Mouse (Mus musculus): ENCODE measurements around the gene Acvr2a.
A peak's percentile ranks its signal among the peaks of the same experiment; 100 is the strongest.
"Not testable (repeated sequence)": the region's sequence is repeated elsewhere in the genome, so short reads cannot be mapped to it uniquely, and the experiment has no call there.

The Acvr2a gene

DNA sequence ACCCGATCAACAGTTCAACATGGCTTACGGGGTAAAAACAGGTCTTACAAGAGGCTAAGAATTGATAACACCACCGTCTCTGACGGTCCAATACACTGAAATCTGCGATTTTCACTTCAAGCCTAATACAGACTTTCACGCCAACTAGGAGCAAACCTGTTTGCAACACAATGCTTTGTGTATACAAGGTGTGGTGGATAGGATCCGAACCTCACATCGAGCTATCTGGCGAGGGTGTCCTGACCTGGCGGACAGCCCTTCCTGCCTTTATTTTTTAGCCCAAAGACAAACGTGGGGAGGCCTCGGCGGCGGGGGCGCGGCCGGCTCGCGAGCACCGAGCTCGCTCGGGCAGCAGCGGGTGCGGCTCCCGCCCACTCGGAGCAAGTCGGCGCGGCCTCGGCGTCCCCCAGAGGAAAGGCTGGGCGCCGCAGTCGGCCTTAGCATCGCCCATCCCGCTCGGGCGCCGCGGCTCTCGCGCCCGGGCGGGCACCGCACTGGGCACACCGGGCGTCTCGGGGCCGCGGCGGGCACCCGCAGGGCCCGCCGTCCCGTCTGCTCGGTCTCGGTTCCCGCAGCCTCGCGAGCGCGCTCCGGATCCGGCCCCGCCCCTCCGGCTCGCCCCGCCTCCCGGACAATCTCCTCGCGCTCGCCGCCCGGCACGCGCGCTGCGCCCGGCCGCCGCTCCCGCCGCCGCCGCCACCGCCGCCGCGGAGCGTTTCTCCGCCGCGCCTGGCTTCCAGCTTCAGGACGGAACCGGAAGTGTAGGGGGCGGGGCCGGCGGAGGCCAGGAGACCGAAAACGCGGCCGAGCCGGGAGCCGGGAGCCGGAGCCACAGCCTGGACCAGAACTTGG, at the start of gene Acvr2a:
Gene Acvr2a (plus strand): TSS at position 739 of the 852 bp plus-strand sequence.
- peak; percentile 80 for DNase-seq (ENCODE audit: low read depth)

DNA sequence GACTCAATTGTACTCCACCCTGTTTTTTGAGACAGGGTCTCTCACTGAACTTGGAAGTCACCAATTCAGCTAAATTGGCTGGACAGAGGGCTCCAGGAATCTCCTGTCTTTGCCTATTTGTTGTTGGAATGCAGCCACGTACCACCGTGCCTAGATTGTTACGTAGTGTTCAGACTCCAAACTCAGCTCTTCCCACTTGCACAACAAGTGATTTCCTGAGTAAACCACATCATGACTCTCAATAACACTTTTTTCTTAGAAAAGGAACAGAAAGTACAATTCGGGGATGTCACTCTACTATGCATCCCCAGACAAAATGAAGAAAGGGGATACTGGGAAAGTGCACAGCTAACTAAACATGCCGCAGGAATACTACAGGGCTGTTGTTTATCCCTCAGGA, 47.4 kb upstream of the Acvr2a start:
- DNase-seq (ENCODE audit: low read depth) = peak; percentile 47

DNA sequence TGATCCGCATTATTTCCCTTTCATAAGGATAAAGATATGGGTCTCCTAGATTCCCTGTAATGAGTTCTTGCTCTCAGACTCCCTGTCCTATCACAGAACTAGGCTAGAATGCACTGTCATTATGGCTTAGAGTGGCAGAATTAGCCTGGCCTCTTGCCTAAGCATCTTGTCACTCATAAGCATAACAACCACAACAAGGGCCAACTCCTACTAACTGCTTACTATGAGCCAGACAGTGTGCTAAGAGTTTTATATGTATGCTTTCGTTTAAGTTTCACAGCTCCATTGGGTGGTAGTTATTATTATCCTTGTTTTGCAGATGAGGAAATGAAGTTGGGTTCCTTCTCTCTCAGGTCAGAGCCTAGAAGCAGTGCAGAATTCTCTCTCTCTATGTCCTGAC, 46.1 kb upstream of the Acvr2a start:
- peak; percentile 15 for DNase-seq (ENCODE audit: low read depth)

DNA sequence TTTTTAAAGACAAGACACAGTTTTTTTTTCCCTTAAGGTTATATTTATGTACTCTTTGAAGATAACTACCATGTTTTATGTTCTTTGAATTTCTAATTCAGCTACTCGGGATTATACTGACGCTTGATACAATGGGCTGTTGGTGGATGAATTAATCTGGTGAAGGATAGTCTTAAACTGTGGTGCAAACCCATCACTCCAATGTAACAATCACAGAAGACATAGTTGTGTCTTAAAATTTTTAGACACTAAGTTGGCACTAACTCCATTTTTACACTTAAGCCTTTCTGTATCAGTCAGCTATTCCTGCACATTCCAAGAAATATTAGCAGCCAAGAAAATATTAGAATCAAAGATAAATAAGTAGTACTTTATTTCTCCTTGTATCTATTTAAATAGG, 45.7 kb upstream of the Acvr2a start:
- no peak for DNase-seq (ENCODE audit: low read depth)

DNA sequence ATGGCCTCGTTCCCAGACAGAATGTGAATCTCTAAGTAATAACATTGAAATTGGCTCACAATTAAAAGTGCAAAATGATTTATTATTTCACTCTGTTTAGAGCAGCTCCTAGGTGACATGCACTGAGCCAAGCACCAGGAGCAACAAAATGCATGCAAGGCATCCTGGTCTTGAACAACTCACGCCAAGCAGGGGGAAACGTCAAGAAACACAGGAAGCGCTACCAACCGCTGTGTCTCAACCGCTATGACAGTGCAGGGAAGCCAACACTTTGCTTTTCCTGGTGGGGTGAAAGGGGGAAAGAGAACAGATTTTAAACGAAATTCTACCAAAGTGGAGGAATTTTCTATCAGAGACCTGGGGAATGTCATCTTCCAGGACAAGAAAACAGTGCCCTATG, 43.8 kb upstream of the Acvr2a start:
- DNase-seq (ENCODE audit: low read depth) = peak; percentile 5

DNA sequence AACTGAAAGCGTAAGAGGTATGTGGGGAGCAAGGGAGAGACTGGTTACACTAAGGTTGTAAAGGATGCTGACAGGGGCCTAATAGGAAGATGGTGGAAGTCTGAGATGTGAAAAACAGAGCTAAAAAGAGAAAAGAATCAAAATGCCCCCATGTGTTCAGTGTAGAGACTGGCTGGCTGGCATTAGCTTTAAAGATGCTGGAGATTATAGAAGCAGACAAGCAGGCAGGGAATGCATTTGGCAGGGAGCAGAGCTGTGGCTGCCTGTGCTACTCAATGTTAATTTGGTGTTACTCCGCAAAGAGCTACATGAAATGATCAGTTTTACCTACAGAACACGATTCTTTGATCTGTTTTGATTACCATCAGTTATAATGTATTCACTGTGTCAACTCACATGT, 43.3 kb upstream of the Acvr2a start:
- no peak for DNase-seq (ENCODE audit: low read depth)

DNA sequence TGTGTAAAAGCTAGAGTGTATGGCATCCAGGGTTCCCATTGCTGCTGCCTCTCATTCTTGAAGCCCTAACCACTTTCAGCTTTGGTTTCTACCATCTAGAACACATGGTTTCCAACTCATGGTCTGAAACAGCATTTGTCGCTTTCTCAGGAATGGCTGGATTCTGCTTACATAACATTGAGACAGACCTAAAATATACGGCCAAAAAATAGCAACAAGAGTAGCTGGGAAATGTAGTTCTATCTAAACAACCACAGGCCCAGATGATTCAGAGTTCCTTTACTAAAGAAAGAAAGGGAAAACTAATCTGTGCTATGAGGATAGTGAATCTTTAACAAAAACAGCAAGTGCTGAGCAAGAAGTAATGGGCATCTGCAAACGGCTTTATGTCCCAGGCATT, 38.6 kb upstream of the Acvr2a start:
- no peak for DNase-seq (ENCODE audit: low read depth)

DNA sequence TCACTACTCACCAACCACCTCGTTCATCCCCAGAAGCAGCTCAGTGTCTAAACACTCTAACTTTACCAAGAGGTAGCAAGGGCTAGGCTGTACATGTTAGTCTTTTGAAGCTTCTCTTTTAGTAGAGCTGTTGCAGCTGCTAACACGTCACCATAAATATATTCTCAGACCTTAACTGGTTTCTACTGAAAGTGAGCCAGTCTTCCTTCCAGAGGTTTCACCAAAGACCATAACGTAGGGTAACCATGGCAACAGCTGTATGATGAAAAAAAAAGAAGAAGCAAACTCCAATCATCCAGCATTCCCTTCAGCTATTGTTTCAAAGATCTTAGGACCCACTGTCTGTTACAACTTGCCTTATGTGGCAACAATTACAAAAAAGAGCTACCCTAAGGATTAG, 25.0 kb upstream of the Acvr2a start:
- DNase-seq (ENCODE audit: low read depth) = no peak

DNA sequence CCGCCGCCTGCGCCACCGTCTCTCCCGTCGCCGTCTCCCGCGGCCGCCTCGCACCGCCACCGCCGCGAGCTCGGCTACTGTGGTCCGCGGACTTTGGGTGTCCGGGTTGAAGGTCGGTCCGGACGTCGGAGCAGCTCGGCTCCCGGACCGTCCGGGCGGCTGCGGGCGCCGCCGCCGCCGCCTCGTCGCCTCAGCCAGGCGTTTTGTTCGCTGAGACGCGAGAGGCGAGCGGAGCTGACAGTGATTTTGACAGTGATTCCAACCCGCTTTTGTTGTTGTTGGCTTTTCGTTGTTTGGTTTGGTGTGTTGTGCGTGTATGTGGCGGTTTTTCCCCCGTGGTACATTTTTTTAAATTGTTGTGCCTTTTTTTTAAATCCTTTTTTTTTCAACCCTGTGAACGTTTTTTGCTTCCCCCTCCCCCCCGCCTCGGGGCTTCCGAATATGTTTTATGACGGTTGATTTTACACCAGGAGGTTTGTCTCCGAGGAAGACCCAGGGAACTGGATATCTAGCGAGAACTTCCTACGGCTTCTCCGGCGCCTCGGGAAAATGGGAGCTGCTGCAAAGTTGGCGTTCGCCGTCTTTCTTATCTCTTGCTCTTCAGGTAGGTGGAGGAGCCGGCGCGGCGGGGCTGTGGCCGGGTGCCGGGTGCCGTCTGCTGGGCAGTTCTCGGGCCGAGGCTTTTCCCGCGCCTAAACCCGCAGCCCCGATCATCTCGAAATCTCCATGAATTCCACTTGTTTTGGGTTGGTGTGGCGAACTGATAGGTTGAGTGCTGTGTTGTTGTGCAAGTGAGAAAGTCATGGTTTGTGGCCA, 522 bp downstream of the Acvr2a start:
- DNase-seq (ENCODE audit: low read depth) = peak; percentile 70

DNA sequence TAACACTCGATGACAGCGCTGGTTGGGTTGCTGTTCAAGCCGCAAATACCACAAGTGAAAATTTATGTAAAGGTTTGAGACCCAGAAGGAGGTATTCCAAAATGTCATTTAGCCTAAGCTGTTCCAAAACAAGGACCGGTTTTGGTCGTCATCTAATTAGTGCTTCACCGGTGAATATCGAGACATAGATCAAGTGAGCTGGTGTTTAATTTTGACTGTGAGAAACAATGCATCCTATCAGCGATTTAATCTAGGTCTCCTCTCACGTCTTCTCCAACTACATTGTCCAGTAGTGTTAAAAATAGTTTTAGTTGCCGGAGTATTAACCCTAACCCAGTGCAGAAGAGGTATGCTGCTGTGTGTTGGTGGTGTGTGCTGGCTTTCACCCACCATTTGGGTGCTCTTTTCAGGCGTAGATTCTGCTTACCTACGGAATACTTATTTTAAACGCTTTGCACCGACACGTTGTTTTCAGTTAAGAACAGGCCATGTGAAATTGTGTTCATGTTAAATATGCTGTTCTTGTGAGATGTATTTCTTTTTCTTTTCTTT, 1.2 kb downstream of the Acvr2a start:
- no peak for DNase-seq (ENCODE audit: low read depth)

DNA sequence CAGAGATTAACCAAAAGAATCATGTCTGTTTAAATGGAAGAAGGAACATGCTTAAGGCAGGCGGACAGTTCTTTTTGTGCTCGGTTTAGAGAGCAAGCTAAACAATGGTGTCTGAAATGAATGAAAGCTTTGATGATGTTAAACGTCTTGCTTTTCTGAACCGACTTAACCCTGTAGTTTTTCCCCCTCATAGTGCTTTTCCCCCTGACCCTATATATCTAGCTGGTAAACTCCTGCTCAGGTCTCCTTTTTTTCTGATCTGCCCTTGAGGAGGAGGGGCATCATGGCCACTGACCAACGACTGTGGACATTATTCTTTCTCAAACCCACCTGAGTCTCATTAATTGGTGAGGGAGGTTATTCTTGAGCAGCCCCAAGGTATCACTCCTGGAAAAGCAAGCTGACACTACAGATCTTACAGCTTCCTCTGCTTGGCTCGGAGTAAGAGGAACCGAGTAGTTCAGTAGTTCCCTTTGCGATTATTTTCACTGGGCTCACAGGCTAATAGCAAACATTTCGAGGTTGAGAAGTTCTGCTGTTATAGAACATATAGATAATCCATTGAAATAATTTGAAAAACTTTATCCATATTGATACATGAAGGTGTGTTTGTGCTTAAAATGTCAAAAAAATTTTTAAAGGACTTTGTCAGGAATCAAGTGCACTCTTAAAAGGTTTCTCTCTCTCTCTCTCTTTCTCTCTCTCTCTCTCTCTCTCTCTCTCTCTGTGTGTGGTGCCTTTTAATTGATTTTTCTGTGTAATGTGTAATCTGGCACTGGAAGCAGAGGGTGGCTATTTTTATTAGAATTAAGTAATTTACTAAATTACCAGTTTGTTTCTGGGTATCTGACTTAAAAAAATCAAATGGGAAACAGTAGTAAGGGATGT, 2.5 kb downstream of the Acvr2a start:
- DNase-seq (ENCODE audit: low read depth) = peak; percentile 60

DNA sequence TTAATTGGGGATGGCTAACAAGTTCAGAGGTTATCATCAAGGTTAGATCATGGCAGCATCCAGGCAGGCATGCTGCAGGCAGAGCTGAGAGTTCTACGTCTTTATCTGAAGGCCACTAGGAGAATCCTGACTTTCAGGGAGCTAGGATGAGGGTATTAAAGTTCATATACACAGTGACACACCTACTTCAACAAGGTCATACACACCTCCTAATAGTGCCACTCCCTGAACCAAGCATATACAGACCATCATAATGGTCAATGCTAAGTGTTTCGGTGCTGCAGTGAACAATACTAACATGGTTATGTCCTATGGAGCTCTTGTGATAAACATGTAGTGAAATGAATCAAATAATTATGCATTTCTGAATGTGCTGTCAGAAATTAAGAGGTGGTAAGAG, 12.0 kb downstream of the Acvr2a start:
- DNase-seq (ENCODE audit: low read depth) = no peak

DNA sequence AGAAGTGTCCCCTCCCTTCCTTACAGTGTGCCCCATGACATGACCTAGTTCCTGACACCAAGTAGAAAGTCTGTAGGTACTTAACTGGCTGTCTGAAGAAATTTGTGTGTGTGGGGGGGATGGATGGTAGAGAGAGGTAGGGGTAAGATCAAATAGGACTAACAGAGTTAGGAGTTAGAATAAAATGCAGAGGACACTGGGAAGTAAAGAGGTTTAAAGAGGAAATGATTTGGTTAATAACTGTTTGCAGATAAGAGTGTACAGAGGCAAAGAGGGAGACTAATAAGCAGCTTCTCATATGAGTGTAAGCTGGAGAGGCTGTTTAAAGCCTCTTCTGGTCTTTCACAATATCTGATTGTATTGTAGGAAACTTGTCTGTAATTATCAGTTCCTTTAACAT, 12.5 kb downstream of the Acvr2a start:
- DNase-seq (ENCODE audit: low read depth) = peak; percentile 64

DNA sequence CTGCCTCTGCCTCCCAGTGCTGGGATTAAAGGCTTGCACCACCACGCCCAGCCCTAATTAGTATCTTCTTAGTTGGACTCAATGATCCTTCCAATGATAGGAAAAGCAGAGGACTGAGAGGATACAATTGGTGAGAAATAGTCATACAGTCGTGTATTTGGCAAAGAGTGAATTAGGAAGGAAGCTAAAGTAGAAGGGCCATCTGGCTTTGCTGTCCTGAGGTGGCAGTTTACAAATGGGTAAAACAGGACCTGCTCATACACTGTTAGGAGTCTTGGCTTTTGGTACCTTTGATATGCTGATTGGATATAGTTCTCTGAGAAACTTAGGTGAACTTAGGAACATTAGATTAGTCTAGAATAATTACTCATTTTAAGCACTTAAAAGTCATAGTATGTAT, 16.6 kb downstream of the Acvr2a start:
- DNase-seq (ENCODE audit: low read depth) = no peak

DNA sequence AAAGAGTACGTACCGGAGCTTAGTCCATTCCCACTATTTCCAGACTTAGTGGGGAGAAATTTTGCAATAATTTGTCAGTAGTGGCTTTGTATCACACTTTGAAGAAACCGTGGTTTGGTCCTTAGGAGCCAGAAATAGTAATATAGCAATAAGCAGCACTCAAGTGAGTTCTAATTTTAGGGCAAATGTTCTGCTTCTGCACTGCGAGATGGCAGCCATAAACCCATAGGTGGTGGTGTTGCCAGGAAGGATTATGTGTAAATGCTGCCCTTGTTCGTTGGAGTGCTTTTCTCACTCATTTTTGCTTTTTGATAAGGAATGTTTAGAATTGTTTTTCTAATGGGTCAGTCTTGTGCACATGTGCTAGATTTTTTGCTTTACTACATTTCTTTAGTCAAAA, 18.4 kb downstream of the Acvr2a start:
- DNase-seq (ENCODE audit: low read depth) = peak; percentile 45

DNA sequence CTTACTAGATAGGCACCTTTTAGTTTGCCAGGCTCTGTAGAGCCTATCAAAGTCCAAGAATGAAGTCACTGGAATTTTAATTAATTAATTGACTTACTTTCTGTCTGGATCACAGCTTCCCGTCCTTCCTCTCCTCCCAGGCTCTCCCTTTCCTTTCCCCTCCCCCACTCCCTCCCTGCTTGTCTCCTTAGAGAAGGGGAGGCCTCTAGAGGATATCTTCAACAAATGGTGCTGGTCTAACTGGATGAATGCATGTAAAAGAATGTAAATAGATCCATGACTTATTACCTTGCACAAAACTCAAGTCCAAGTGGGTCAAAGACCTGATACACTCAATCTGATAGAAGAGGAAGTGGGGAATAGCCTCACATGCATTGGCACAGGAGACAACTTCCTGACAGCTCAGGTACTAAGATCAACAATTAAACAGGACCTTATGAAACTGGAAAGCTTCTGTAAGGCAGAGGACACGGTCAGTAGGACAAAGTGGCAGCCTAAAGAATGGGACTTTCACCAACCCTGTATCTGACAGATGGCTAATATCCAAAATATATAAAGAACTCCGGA, 20.1 kb downstream of the Acvr2a start:
- DNase-seq (ENCODE audit: low read depth) = no peak

DNA sequence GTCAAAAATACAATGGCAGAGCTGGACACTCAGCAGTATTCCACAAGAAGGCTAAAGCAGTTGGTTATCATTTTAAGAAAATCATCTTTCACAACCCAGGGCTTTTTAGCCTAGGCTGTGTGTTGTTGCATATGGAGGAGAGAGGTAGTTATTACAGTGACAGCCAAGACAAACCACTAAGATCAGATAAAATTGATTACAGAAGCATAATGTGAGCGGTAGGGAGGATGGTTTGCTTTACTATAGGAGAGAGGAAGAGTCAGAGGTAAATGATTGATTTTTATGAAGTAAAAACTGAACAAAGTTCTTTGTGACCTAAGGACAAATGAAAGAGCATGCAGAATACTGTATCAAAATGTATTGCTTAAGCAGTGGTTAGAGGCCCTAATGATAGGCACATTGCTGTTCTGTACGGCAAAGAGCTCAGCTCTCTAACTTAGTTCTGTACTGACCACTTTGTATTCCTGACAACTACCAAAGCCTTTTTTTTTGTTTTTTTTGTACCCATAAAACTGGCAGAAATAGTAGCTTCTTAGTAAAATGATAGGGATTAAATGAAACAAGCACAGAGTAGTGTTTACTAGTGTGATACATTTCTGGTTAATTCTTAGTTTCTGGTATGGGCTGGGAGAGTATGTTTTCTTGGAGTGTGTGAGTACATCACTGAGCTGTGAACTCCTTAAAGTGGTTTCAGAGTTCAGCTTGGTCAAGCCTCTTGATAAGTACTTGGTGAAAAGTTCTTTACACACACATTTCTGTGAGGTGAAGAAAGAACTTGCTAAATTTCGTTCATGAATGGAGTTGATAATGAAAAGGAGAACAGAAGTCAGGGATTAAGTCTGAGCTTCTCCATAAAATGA, 27.9 kb downstream of the Acvr2a start:
- peak; percentile 55 for DNase-seq (ENCODE audit: low read depth)

DNA sequence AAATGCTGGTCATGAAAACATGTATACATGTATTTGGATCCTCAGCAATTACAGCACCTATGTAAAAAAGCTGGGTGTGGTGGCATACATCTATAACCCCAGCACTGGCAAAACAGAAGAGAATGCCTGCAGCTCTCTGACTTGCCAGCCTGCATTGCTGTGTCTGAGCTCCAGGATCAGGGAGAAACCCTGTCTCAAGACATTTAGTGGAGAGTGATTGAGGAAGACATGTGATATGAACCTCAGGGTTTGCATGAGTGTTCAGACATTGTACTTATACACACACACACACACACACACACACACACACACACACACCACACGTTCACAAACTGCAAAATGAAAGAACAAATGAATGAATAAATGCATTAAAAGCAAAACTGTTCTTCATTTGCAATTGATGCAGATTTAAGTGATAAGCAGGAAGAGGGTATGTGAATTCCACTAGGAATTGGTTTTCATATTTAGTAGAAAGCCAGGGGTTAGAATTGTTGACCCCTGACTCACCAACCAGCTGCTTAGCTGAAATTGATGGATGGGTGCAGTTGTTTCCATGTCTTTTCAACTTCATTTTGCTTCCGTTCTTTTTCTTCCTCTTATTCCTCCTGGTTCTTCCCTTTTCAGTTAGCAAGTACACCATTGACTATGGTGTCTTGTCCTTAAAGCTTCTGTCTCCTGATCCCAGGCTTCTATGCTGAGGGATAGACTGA, 32.9 kb downstream of the Acvr2a start:
- no peak for DNase-seq (ENCODE audit: low read depth)

DNA sequence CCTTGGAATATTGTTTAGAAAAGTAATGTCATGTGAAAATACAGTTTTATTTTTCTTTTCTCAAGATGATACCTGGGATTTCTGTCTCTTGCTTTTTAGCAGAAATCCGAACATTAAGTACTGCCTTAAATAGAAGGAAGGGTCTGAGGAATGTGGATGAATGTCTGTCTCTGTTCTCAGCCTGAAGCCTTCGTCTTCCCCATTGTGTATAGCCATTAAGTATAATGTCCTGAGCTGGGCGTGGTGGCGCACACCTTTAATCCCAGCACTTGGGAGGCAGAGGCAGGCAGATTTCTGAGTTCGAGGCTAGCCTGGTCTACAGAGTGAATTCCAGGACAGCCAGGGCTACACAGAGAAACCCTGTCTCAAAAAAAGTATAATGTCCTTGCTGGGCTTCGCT, 51.7 kb downstream of the Acvr2a start:
- not testable (repeated sequence) for DNase-seq (ENCODE audit: low read depth)
